Mouse (Mus musculus) sigmoid colon, adult 10 weeks (tissue): Measurements from ENCODE around the gene Gm14685. TPM values are rescaled to one million over a fixed set of nuclear protein-coding genes. Genes with fewer than 3 reads are reported as not detected.

Experiments used
- polyA plus RNA-seq: library from polyadenylated mRNA; stranded (reverse); fragments of 350-450 nt; fragmentation: Illumina TruSeq; extraction: RNeasy Lipid Tissue Mini Kit (QIAGEN cat#74804); gene quantifications from one replicate; pipeline ENCODE4 v1.2.3, GENCODE M21; 2014; ENCODE audit warnings: low read depth, low replicate concordance

Gm14685 gene
- polyA plus RNA-seq: not detected

GRCm38 (mm10) chrX:73116747-73117146, at the start of gene Gm14685:
Gene Gm14685 (plus strand): TSS chrX:73117047.

GRCm38 (mm10) chrX:73082267-73083055, 34.4 kb upstream of the Gm14685 start, which contains the start of gene Xlr4a:
Gene Xlr4a (minus strand): TSS chrX:73082478.

GRCm38 (mm10) chrX:73096941-73097508, 19.8 kb upstream of the Gm14685 start, which contains the start of gene Xlr3a:
Gene Xlr3a (minus strand): TSS chrX:73097095.

GRCm38 (mm10) chrX:73148496-73148895, 31.6 kb downstream of the Gm14685 start, which contains the start of gene Xlr5b:
Gene Xlr5b (plus strand): TSS chrX:73148796.

GRCm38 (mm10) chrX:73149350-73149749, 32.5 kb downstream of the Gm14685 start, which contains the start of gene DXBay18:
Gene DXBay18 (minus strand): TSS chrX:73149450.

GRCm38 (mm10) chrX:73176889-73177288, 60.0 kb downstream of the Gm14685 start, which contains the start of gene Spin2d:
Gene Spin2d (minus strand): TSS chrX:73176989.

Other genes with a start within 250 kb of the Gm14685 start
- 105 TPM for gene Cetn2, start 198.6 kb upstream of the Gm14685 start, polyA plus RNA-seq
- gene Nsdhl, start 198.5 kb upstream of the Gm14685 start, polyA plus RNA-seq: 60.8 TPM
- gene Zfp185, start 129.7 kb upstream of the Gm14685 start, polyA plus RNA-seq: 2.4 TPM
- gene Pnma5, start 79.9 kb upstream of the Gm14685 start, polyA plus RNA-seq: not detected
- gene Pnma3, start 52.3 kb upstream of the Gm14685 start, polyA plus RNA-seq: not detected
- gene Xlr4a, start 34.6 kb upstream of the Gm14685 start, polyA plus RNA-seq: 6.8 TPM
- gene Xlr3a, start 20.0 kb upstream of the Gm14685 start, polyA plus RNA-seq: 36.3 TPM
- gene Xlr5b, start 31.7 kb downstream of the Gm14685 start, polyA plus RNA-seq: not detected
- not detected for gene DXBay18, start 32.4 kb downstream of the Gm14685 start, polyA plus RNA-seq
- not detected for gene Spin2d, start 59.9 kb downstream of the Gm14685 start, polyA plus RNA-seq
- gene Xlr3b, start 75.2 kb downstream of the Gm14685 start, polyA plus RNA-seq: 9.8 TPM
- gene Xlr4b, start 97.3 kb downstream of the Gm14685 start, polyA plus RNA-seq: 12.9 TPM
- gene F8a, start 111.2 kb downstream of the Gm14685 start, polyA plus RNA-seq: 10.1 TPM
- gene Xlr4c, start 126.1 kb downstream of the Gm14685 start, polyA plus RNA-seq: 5.4 TPM
- gene Xlr3c, start 148.3 kb downstream of the Gm14685 start, polyA plus RNA-seq: not detected
- gene Xlr5a, start 175.9 kb downstream of the Gm14685 start, polyA plus RNA-seq: not detected
- gene Xlr5c, start 175.9 kb downstream of the Gm14685 start, polyA plus RNA-seq: not detected
- gene Gm45015, start 219.8 kb downstream of the Gm14685 start, polyA plus RNA-seq: not detected
- gene Zfp275, start 225.6 kb downstream of the Gm14685 start, polyA plus RNA-seq: 18.5 TPM